Comparison of ENCODE assay signal across 22 mouse cellular contexts in genomic region chr6:24018320-24018719, GRCm38 (mm10). TPM values are rescaled to one million over a fixed set of nuclear protein-coding genes. Genes with fewer than 3 reads are reported as not detected.
"Had no signal": no experiment of that assay in that cellular context is flagged by ENCODE, and none has a peak within 500 bp of the region (broad histone marks: within the 10 kb centered on the region; RNA-seq: fewer than 3 reads in every experiment).

No protein-coding gene starts in this region.

- H3K4me2 ChIP-seq: limb, embryonic 15.5 days; liver, embryonic 12.5 days; lung, embryonic 15.5 days; midbrain, embryonic 12.5 days; neural tube, embryonic 13.5 days had no signal

- H3K9ac ChIP-seq: limb, embryonic 15.5 days; liver, embryonic 12.5 days; lung, embryonic 15.5 days; midbrain, embryonic 12.5 days; neural tube, embryonic 13.5 days had no signal

- ATAC-seq: liver, embryonic 12.5 days; midbrain, embryonic 16.5 days had no signal

- H3K9me3 ChIP-seq: limb, embryonic 15.5 days; liver, embryonic 12.5 days; lung, embryonic 15.5 days; neural tube, embryonic 13.5 days had no signal

- H3K27me3 ChIP-seq: limb, embryonic 15.5 days; liver, embryonic 12.5 days; lung, embryonic 15.5 days; midbrain, embryonic 12.5 days; neural tube, embryonic 13.5 days had no signal

- H3K4me3 ChIP-seq: limb, embryonic 15.5 days; liver, embryonic 12.5 days; lung, embryonic 15.5 days; midbrain, embryonic 12.5 days; neural tube, embryonic 13.5 days had no signal

- H3K27ac ChIP-seq: kidney, postnatal 0 days; limb, embryonic 15.5 days; liver, embryonic 12.5 days; lung, embryonic 15.5 days; macrophage; midbrain, embryonic 12.5 days; neural tube, embryonic 13.5 days; stomach, postnatal 0 days had no signal

- H3K36me3 ChIP-seq: limb, embryonic 15.5 days; liver, embryonic 12.5 days; lung, embryonic 15.5 days; midbrain, embryonic 12.5 days; neural tube, embryonic 13.5 days had no signal

- DNase-seq: kidney, postnatal 36 days; layer of hippocampus, adult 9-11 months; layer of hippocampus, postnatal 36 days; lung, postnatal 14 days; thymus, adult 2 months; thymus, postnatal 25 days had no signal

- H3K4me1 ChIP-seq: limb, embryonic 15.5 days; liver, embryonic 12.5 days; lung, embryonic 15.5 days; midbrain, embryonic 12.5 days; neural tube, embryonic 13.5 days had no signal

RNA-seq across cellular contexts. Expression of gene Tas2r118, which starts 48.5 kb away (rescaled TPM):
- total RNA-seq: layer of hippocampus, adult 18-20 months; layer of hippocampus, postnatal 36 days; left cerebral cortex, adult 8-10 months; left cerebral cortex, postnatal 25 days; megakaryocyte-erythroid progenitor cell, adult 5-6 weeks had no signal
- polyA plus RNA-seq: kidney, postnatal 0 days; limb, embryonic 11.5 days; limb, embryonic 15.5 days; liver, embryonic 12.5 days; liver, embryonic 16.5 days; lung, embryonic 15.5 days; macrophage; midbrain, embryonic 12.5 days; midbrain, embryonic 16.5 days; neural tube, embryonic 13.5 days; stomach, postnatal 0 days; thymus, adult 2 months; urinary bladder, adult 2 months had no signal
